Mouse (Mus musculus): Measurements from ENCODE around the gene Card14. TPM values are rescaled to one million over a fixed set of nuclear protein-coding genes. Genes with fewer than 3 reads are reported as not detected.

Gene Card14
- total and polyA plus RNA-seq, 3 experiments: 0.16 to 1.1 TPM; not detected in 1

- Histone ChIP-seq H3K4me3 (replicated peaks in 1 of 3; ENCODE audit: low read depth in 2 of 3, low read length in 2 of 3, poor library complexity in 1 of 3) (peak overlapping the region; percentile 67 to 85 (median 77)), H3K4me2 (ENCODE audit: insufficient read depth, low read depth, poor library complexity, severe bottlenecking) (peak overlapping the region; percentile 30), H3K9ac (ENCODE audit: insufficient read depth, low read depth) (peak overlapping the region; percentile 90), H3K27me3 (replicated peaks) (peaks cover 67% of the 10 kb centered on the region), H3K79me2 (replicated peaks; ENCODE audit: control insufficient read depth, extremely low read depth, insufficient read depth, poor library complexity, severe bottlenecking) (no peaks in the 10 kb centered on the region), H3K36me3 (replicated peaks in 1 of 2; ENCODE audit: control insufficient read depth in 1 of 2, insufficient read depth in 1 of 2, low read length in 1 of 2) (peaks cover 0 to 2% of the 10 kb centered on the region in 2 experiments), H3K4me1 (ENCODE audit: control insufficient read depth in 1 of 2, insufficient read depth in 2 of 2) (peaks cover 18 to 42% of the 10 kb centered on the region in 2 experiments), H3K9me3 (replicated peaks; ENCODE audit: low read length) (no peaks in the 10 kb centered on the region), H3K27ac (ENCODE audit: insufficient read depth, low read depth) (peak overlapping the region; percentile 82)
- no peak for DNase-seq (ENCODE audit: extremely low read depth)
- dilution Hi-C loops (cut with MboI; ENCODE audit: extremely low pct_ligation_motif_present, extremely low pct_unique_long_range_greater_than_20kb, low sequenced_read_pairs) (no loop called here), in situ Hi-C loops (cut with MboI; ENCODE audit: low pct_ligation_motif_present, low pct_unique_long_range_greater_than_20kb, low sequenced_read_pairs) (no loop called here)
- TF ChIP-seq RCOR1 (conservative IDR thresholded peaks at IDR 0.05; ENCODE audit: low read depth, low read length) (no peak), POLR2AphosphoS2 (IDR thresholded peaks at IDR 0.05; ENCODE audit: low read depth, low read length) (no peak), SMC3 (IDR thresholded peaks at IDR 0.05; ENCODE audit: low read depth, low read length) (peak; percentile 18; the same call in 1 of the 2 replicates), ETS1 (conservative IDR thresholded peaks at IDR 0.05; ENCODE audit: low read depth, low read length) (peak; percentile 20; the same call in 1 of the 2 replicates), PAX5 (IDR thresholded peaks at IDR 0.05; ENCODE audit: low read length) (no peak), BHLHE40 (IDR thresholded peaks at IDR 0.05; ENCODE audit: low read depth, low read length) (peak; percentile 24; the same call in 1 of the 2 replicates), USF1 (IDR thresholded peaks at IDR 0.05; ENCODE audit: low read depth, low read length) (peak; percentile 63), ZMIZ1 (IDR thresholded peaks at IDR 0.05; ENCODE audit: low read depth, low read length) (peak; percentile 30; the same call in 1 of the 2 replicates), MAZ (IDR thresholded peaks at IDR 0.05; ENCODE audit: low read depth, low read length) (no peak), SIN3A (IDR thresholded peaks at IDR 0.05; ENCODE audit: low read length) (no peak; the same call in 1 of the 2 replicates), CHD1 (IDR thresholded peaks at IDR 0.05; ENCODE audit: low read depth, low read length) (no peak; the same call in 1 of the 2 replicates), ELF1 (IDR thresholded peaks at IDR 0.05; ENCODE audit: low read depth, low read length) (no peak; the same call in 1 of the 2 replicates), USF2 (conservative IDR thresholded peaks at IDR 0.05; ENCODE audit: low read depth, low read length) (no peak; the same call in 1 of the 2 replicates), JUND (conservative IDR thresholded peaks at IDR 0.05; ENCODE audit: low read depth, low read length) (no peak), RAD21 (IDR thresholded peaks at IDR 0.05; ENCODE audit: low read depth, low read length) (no peak; the same call in 1 of the 2 replicates), MXI1 (IDR thresholded peaks at IDR 0.05; ENCODE audit: low read depth, low read length) (peak; percentile 38; the same call in 1 of the 2 replicates), MEF2A (IDR thresholded peaks at IDR 0.05; ENCODE audit: borderline replicate concordance, low read depth, low read length) (no peak), TBP (conservative IDR thresholded peaks at IDR 0.05; ENCODE audit: low read depth, low read length) (no peak), HCFC1 (IDR thresholded peaks at IDR 0.05; ENCODE audit: low read depth, low read length) (peak; percentile 15; the same call in 1 of the 2 replicates), IRF4 (IDR thresholded peaks at IDR 0.05; ENCODE audit: low read depth, low read length) (peak; percentile 4; the same call in 1 of the 2 replicates), CHD2 (IDR thresholded peaks at IDR 0.05; ENCODE audit: low read length) (no peak), ZKSCAN1 (IDR thresholded peaks at IDR 0.05; ENCODE audit: borderline replicate concordance, low read depth, low read length) (no peak), NRF1 (IDR thresholded peaks at IDR 0.05; ENCODE audit: low read depth, low read length) (peak; percentile 79), MAFK (IDR thresholded peaks at IDR 0.05; ENCODE audit: insufficient replicate concordance, low read length) (no peak), MYC (IDR thresholded peaks at IDR 0.05; ENCODE audit: low read depth, low read length) (peak; percentile 6; the same call in 1 of the 2 replicates), NELFE (IDR thresholded peaks at IDR 0.05; ENCODE audit: low read depth, low read length) (peak; percentile 67; the same call in 1 of the 2 replicates), ZC3H11A (IDR thresholded peaks at IDR 0.05; ENCODE audit: low read depth, low read length) (no peak), JUN (IDR thresholded peaks at IDR 0.05; ENCODE audit: insufficient read depth, low read depth, low read length) (no peak), UBTF (IDR thresholded peaks at IDR 0.05; ENCODE audit: low read depth, low read length) (no peak), POLR2A (IDR thresholded peaks at IDR 0.05; ENCODE audit: low read depth, low read length) (peak; percentile 45; the same call in 1 of the 2 replicates), ZNF384 (IDR thresholded peaks at IDR 0.05; ENCODE audit: low read depth, low read length) (no peak), GABPA (IDR thresholded peaks at IDR 0.05; ENCODE audit: insufficient replicate concordance, low read depth, low read length) (no peak), CTCF (conservative IDR thresholded peaks at IDR 0.05 in 1 of 2, IDR thresholded peaks at IDR 0.05 in 1 of 2; ENCODE audit: low read depth in 2 of 2, low read length in 2 of 2) (peak in 1 of 2 experiments; percentile 44; a peak in 2 of 4 replicates), TCF12 (IDR thresholded peaks at IDR 0.05; ENCODE audit: low read depth, low read length) (peak; percentile 22; the same call in 1 of the 2 replicates), KAT2A (IDR thresholded peaks at IDR 0.05; ENCODE audit: insufficient replicate concordance, low read length) (no peak), EP300 (IDR thresholded peaks at IDR 0.05; ENCODE audit: low read length) (no peak), MAX (IDR thresholded peaks at IDR 0.05; ENCODE audit: low read length) (peak; percentile 89), E2F4 (IDR thresholded peaks at IDR 0.05; ENCODE audit: insufficient replicate concordance, low read depth, low read length) (no peak)
Measured at GRCm38 (mm10) chr11:119389851-119390270, 82.3 kb downstream of the Card14 start.

Measured in CH12.LX (cell line).